Mouse (Mus musculus): ENCODE results near the gene Nploc4.
"Not testable (repeated sequence)": the region's sequence is repeated elsewhere in the genome, so short reads cannot be mapped to it uniquely, and the experiment has no call there.

The Nploc4 gene

DNA sequence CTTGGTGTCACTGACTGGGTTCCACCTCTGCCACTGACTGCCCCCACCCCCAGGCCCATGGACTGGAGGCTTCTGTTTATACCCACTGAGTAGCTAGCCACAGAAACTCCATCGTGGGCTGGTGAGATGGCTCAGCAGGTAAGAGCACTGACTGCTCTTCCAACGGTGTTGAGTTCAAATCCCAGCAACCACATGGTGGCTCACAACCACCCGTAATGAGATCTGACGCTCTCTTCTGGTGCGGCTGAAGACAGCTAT, 85.5 kb downstream of the Nploc4 start:
- DNase-seq: not testable (repeated sequence)

GRCm38 (mm10) chr11:120351250-120352092, 86.0 kb downstream of the Nploc4 start:
- peak; percentile 95 for DNase-seq

- peak; percentile 98 for DNase-seq
Observed at GRCm38 (mm10) chr11:120350711-120351110, 86.8 kb downstream of the Nploc4 start.

DNA sequence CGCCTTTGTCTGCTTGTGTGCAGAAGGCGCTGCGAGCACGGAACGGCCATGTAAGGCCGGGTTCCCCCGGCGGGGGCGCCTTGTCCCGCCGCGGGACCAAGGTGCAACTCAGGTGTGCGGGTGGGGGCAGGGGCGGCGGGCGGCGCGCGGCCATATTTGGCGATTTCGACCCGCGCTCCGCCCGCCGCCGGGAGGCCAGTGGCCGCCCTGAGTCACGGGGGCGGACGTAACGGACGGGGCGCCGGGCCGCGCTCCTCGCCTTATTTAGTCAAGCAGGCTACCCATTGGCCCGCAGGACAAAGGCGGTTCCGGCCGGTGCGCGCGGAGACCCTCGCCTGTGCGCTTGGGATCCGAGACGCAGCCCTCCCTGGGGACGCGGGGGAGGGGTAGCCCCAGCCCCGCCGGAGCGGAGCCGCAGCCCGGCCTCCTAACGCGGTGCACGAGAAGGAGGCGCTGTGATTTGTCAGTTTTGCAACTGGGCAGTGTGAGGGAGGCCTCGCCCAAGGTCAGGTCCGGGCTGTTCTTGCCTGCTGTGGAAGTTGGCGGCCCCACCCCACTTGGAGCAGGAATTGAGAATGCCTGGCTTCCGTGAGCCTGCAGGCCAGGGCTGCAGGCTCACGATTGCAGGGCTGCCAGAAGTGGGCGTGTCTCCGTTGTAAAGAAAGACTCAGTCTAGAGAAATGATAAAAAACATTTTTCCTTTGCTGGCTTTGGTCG, 87.4 kb downstream of the Nploc4 start:
- DNase-seq: peak; percentile 100

DNA sequence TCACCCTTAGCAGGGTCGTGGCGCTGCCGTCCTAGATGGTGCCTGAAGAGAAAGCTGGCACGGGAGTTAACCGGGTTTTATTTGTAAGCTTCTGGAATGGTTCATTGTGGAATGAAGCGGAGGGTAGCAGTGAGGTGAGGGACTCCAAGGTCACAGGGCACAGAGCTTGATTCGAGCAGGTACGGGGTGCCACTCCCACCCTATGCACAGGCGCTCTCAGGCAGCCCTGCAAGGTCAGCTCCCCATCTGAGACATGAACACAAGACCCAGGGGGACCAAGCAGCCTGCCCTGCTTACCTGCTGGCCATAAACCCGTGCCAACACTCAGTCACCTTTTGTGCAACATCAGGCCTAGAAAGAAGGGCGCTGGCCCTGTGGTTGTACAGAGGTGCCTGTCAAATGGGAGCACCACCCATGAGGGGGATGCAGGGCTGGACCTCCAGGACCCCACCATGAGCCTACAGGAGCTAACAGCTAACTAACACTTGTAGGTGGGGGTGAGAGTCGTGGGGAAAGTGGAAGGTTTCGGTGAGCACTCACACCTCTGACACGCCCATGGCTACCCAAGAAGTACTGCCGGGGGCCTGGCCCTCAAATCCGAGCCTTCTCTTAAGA, 88.0 kb downstream of the Nploc4 start:
- peak; percentile 98 for DNase-seq

DNA sequence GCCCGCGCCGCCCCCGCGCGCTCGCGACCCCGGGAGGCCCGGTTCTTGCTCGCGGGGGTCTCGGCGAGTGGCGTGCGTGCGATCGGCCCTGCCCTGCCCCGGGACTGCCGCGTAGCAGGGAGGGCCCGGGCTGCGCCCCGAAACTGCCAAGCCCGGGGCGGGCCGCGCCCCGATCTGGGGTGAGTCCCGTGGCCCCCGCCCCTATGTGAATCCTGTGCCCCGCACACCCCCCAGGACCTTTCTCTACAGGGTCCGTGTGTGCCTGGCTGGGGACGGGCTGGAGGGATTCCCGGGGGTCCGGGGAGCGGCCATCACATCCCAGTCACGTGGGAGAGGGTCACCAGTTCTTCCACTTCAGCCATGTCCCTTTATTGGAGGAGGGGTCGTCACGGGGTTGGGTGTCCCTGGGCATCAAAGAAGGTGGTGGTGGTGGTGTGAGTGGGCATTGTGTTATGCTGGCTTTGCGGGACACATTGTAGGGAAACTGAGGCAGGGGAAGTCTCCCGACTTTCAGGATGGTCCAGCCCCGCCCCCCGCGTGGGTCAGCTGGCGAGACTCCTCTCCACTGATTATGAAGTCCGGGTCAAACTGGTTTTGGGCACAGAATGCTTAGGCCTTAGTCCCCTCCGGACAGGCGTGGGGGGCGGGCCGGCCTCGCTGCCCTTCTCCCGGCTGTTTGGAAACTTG, 88.7 kb downstream of the Nploc4 start:
- no peak for DNase-seq

DNA sequence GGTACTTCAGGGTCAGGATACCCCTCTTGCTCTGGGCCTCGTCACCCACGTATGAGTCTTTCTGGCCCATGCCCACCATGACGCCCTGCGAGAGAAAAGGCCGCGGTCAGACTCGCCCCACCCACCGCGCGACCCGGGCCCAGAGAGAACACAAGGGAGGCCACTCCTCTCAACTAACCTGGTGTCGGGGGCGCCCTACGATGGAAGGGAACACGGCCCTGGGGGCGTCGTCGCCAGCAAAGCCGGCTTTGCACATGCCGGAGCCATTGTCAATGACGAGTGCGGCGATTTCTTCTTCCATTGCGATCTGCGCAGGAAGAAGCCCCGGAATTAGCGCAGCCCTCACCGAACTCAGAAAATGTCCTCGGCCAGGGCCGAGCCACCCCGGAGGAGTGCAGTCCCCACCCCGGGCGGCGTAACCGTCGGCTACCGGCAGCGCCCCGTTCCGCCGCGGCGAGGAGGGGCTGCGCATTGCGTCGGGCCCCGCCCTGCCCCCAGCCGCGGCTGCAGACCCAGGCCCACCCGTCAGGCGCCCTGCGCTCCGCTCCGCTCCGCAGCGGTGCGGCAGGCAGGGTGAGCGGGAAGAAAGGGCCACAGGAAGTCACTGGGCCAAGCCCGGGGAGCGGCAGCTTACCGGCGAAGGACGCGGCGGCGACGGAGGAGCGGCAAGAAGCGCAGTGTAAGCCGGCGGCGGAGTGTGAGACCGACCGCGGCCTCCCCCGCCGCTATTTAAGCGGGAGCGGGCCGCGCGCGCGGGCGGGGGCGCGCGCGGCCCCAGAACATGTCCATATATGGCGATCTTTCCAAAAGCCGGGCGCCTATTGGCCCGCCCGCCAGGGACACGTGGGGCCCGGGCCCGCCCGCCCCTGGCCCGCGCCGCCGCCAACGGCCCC, 89.5 kb downstream of the Nploc4 start, which contains the start of gene Actg1:
Actg1 (minus strand) TSS at position 752 of the 893 bp plus-strand sequence.
- DNase-seq: peak; percentile 100

DNA sequence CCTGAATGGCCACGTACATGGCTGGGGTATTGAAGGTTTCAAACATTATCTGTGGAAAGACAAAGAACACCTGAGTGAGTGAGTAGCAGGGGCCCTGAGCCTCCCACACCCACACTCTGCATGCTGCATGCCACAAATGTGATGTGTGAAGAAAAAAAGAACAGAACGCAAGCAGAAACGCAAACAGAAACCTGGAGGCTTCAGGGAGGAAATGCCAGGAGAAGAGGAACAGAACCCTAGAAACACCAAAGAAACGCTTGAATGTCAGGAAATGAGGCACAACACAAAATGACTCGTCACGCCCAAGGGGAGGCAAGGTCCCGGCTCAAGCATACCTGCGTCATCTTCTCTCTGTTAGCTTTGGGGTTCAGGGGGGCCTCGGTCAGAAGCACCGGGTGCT, 90.2 kb downstream of the Nploc4 start:
- peak; percentile 95 for DNase-seq

GRCm38 (mm10) chr11:120346383-120347034, 91.0 kb downstream of the Nploc4 start:
- peak; percentile 93 for DNase-seq

DNA sequence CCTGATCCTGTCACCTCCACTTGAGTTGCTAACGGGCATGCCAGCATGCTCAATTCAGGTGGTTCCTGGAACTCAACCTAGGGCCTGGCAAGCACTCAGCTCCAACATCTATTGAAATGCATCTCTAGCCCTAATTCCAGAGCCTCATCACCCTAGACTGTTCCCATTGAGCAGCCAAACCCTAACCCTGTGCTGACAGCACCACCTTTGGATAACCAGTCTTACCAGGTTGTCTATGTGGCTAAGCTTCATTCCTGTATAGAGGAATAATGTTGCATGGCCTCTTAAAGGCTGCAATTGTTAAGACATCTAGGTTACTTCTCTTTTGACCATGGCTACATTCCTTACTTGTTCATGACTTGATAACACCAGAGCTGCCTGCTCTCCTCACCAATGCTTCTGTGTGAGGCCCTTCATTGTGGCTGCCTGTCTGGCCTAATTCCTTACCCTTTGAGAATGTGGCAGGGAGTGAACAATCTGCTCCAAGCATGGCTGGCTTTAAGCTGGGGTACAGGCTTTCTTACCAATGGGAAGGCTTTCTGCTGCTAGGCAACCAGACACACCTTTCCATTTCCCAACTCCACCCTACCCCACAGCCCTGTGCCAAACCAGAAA, 92.3 kb downstream of the Nploc4 start:
- peak; percentile 95 for DNase-seq

GRCm38 (mm10) chr11:120344310-120344920, 93.1 kb downstream of the Nploc4 start:
- DNase-seq: peak; percentile 85

DNA sequence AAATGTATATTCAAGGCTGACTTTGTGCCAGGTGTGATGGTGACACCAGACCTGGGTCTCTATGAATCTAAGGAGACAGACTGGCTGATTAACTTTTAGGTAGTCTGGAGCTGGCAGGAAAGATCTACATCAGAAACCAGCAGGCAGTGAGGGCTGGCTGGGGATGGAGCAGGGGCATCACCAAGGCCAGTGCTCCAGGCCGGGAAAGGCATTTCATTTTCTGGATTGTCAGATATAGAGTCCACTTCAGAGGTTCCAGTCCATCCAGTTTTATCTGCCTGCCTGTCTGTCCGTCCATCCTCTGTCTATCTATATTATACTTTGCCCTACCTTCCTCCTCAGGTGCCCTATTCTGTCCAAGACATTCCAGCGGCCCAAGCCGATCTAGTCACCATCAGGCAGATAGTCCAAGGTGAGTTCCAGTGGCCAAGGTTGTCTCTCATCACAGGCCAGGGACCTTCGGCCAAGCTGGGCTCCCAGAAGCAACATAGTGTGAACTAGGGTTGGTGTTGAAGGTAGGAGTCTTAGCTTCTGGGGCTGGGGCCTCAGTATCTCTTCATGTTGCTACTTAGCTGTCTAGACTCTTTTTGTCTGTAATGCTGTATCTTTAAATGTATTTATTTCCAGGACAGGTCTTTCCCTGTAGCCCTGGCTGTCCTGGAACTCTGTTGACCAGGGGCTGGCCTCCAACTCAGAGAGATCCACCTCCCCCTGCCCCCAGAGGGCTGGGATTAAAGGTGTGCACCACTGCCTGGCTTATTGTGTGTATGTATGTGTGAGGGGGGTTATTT, 93.8 kb downstream of the Nploc4 start:
- peak; percentile 89 for DNase-seq

- DNase-seq: peak; percentile 78
Observed at GRCm38 (mm10) chr11:120342656-120343160, 94.8 kb downstream of the Nploc4 start.

DNA sequence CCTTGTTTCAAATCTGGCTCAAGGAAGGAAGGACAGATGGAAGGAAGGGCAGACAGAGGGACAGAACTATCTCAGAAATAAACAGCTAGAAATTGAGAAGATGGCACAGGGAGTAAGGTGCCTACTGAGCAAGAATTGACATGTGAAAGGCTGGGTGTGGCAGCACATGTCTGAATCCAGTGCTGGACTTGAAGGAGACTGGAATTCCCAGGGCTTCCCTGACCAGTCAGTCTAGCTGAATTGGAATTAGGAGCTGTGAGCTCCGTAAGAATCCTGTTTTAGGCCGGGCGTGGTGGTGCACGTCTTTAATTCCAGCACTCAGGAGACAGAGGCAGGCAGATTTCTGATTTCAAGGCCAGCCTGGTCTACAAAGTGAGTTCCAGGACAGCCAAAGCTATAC, 95.8 kb downstream of the Nploc4 start:
- DNase-seq: peak; percentile 72

GRCm38 (mm10) chr11:120339978-120340513, 97.5 kb downstream of the Nploc4 start:
- peak; percentile 82 for DNase-seq

- DNase-seq: peak; percentile 61
Observed at GRCm38 (mm10) chr11:120338786-120339185, 98.7 kb downstream of the Nploc4 start.

- peak; percentile 28 for DNase-seq
Observed at GRCm38 (mm10) chr11:120337447-120337846, 100.1 kb downstream of the Nploc4 start.

DNA sequence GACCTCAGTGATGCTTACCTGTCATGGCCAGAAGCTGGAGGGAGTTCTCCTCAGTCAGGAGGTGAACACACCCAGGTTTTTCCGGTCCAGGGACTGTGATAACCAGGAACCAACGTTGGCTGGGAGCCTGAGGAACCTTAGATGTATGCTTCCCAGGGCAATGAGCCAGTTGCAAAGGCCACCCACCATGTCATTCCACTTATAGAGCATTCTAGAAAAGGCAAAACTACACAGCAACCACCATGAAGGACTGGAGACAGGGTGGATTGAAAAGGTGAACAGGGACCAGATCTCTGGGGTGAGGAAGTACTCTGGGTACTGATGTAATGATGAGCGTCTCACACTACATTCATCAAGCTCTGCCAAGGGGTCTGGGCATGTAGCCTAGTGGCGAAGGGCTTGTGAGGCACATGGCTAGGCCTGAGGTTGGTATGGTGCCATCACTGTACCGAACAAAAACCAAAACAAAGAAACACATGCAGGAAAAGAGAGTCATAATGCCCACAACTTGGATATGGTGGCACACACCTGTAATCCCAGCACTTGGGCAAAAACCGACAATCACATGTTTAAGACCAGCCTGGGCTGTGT, 102.0 kb downstream of the Nploc4 start:
- peak; percentile 90 for DNase-seq

All from heart, adult 11 months (tissue).